Mouse (Mus musculus) cortical plate, adult 2 months (tissue): ENCODE results near the gene Apbb2.

Source experiments
- CTCF ChIP-seq: fragments of 200-500 bp; IDR thresholded peaks from 2 replicates; pipeline ENCODE4 v1.5.1; 2011; ENCODE audit warnings: mild to moderate bottlenecking, control low read depth, low read length; ENCODE audit not compliant: insufficient read depth; ENCODE audit errors: extremely low read depth
- POLR2A ChIP-seq: fragments of 200-500 bp; IDR thresholded peaks from 2 replicates; pipeline ENCODE4 v1.6.1; 2011; ENCODE audit warnings: mild to moderate bottlenecking, low read length, control low read depth; ENCODE audit not compliant: insufficient read depth; ENCODE audit errors: extremely low read depth

DNA sequence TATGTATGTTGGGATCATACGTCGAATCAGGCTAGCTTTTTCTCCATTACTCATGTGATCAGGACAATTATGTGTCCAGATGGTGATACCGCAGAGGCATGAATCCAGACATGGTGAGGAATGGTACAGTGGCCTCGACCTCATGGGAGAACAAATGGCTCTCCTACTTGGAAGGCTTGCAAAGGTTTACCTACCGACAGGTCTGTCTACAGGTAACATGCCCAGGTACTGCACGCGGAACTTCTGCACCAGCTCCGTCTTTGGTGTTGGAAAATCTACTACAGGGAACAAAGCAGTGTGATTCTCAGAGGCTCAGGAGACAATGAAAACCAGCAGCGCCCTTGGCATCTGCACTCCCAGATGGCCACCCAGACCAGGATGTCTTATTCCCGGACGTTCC, 307.8 kb downstream of the Apbb2 start:
- TF ChIP-seq CTCF (no peak), POLR2A (no peak)
